15 mouse cellular contexts compared by ENCODE assay signal in genomic region chr14:62454760-62455569, GRCm38 (mm10). TPM values are rescaled to one million over a fixed set of nuclear protein-coding genes. Genes with fewer than 3 reads are reported as not detected.
DNase-seq lines count a peak whose midpoint lies in the region; ATAC-seq and TF ChIP-seq lines count a peak whose summit lies in the region.
"Had no signal": no experiment of that assay in that cellular context is flagged by ENCODE, and none has a peak within 500 bp of the region (broad histone marks: within the 10 kb centered on the region; RNA-seq: fewer than 3 reads in every experiment).

No protein-coding gene starts in this region.

- no peak overlapping the region for H3K4me3 ChIP-seq in forebrain, embryonic 12.5 days (replicated peaks)
- no peak overlapping the region for H3K4me3 ChIP-seq in midbrain, embryonic 14.5 days (replicated peaks; ENCODE audit: low read depth, low read length)
- H3K4me3 ChIP-seq: embryonic facial prominence, embryonic 12.5 days had no signal

- peak; percentile 84 for ATAC-seq in forebrain, embryonic 12.5 days (ENCODE audit: low FRiP score)
- ATAC-seq in midbrain, embryonic 14.5 days (ENCODE audit: low FRiP score, low TSS enrichment) = peak; percentile 58; the same call in 1 of the 2 replicates
- ATAC-seq: activated CD4-positive, CD25-positive, alpha-beta regulatory T cell, adult 4 months had no signal

- no peak overlapping the region for H3K9ac ChIP-seq in forebrain, embryonic 12.5 days
- 0 out of 2 replicates have a peak overlapping the region, but pooled peaks have one; percentile 2 for H3K9ac ChIP-seq in midbrain, embryonic 14.5 days (replicated peaks; ENCODE audit: low read length)
- H3K9ac ChIP-seq: embryonic facial prominence, embryonic 12.5 days had no signal

- H3K9me3 ChIP-seq in forebrain, embryonic 12.5 days = no peaks in the 10 kb centered on the region
- no peaks in the 10 kb centered on the region for H3K9me3 ChIP-seq in midbrain, embryonic 14.5 days (ENCODE audit: control insufficient read depth, low read length)
- H3K9me3 ChIP-seq: embryonic facial prominence, embryonic 12.5 days had no signal

- H3K27ac ChIP-seq in forebrain, embryonic 12.5 days = peak overlapping the region; percentile 85
- H3K27ac ChIP-seq in midbrain, embryonic 14.5 days (replicated peaks; ENCODE audit: low read depth, low read length) = peak overlapping the region; percentile 21; the same call in 1 of the 2 replicates
- H3K27ac ChIP-seq: embryonic facial prominence, embryonic 12.5 days had no signal

- DNase-seq in layer of hippocampus, adult 9-11 months = peak; percentile 28
- no peak for DNase-seq in layer of hippocampus, adult 8-10 months (ENCODE audit: low spot score in 2 of 2)
- peak; percentile 97 for DNase-seq in brain, embryonic 14.5 days (ENCODE audit: low read depth)
- peak; percentile 54 for DNase-seq in midbrain, embryonic 14.5 days
- DNase-seq in heart, adult 9 months (ENCODE audit: low spot score in 2 of 2) = no peak
- no peak for DNase-seq in cerebellum, adult 11 months
- DNase-seq: cerebellum, postnatal 25 days; gastrocnemius, postnatal 10 days; heart, postnatal 36 days; lung, adult 18-20 months; right cerebral cortex, postnatal 25 days had no signal

- H3K36me3 ChIP-seq in forebrain, embryonic 12.5 days (replicated peaks) = no peaks in the 10 kb centered on the region
- H3K36me3 ChIP-seq in midbrain, embryonic 14.5 days (ENCODE audit: control insufficient read depth, insufficient read depth, low read length) = no peaks in the 10 kb centered on the region
- H3K36me3 ChIP-seq: embryonic facial prominence, embryonic 12.5 days had no signal

- H3K4me2 ChIP-seq in forebrain, embryonic 12.5 days = no peak overlapping the region
- no peak overlapping the region; the same call in 1 of the 2 replicates for H3K4me2 ChIP-seq in midbrain, embryonic 14.5 days (ENCODE audit: low read length)
- H3K4me2 ChIP-seq: embryonic facial prominence, embryonic 12.5 days; heart, embryonic 11.5 days had no signal

- no peak for TF ChIP-seq POLR2A in brain, embryonic 14.5 days (IDR thresholded peaks at IDR 0.05; ENCODE audit: borderline replicate concordance, extremely low read depth, insufficient read depth, insufficient read length, poor library complexity, severe bottlenecking)

- H3K27me3 ChIP-seq in forebrain, embryonic 12.5 days = no peaks in the 10 kb centered on the region
- H3K27me3 ChIP-seq in midbrain, embryonic 14.5 days (ENCODE audit: control insufficient read depth, insufficient read depth, low read length) = no peaks in the 10 kb centered on the region
- H3K27me3 ChIP-seq: embryonic facial prominence, embryonic 12.5 days had no signal

- peaks cover 33% of the 10 kb centered on the region for H3K4me1 ChIP-seq in forebrain, embryonic 12.5 days
- H3K4me1 ChIP-seq in midbrain, embryonic 14.5 days (ENCODE audit: control insufficient read depth, insufficient read depth, low read length) = peaks cover 14% of the 10 kb centered on the region
- H3K4me1 ChIP-seq: embryonic facial prominence, embryonic 12.5 days had no signal

- TF ChIP-seq CTCF in brain, embryonic 14.5 days (IDR thresholded peaks at IDR 0.05; ENCODE audit: borderline replicate concordance, extremely low read depth, insufficient read depth, insufficient read length) = no peak

- WGBS in forebrain, embryonic 12.5 days = 38% methylated on average over 9 of the region's 9 CpGs
- 40% methylated on average over 9 of the region's 9 CpGs for WGBS in midbrain, embryonic 14.5 days

RNA-seq across cellular contexts. Expression of gene Gucy1b2, which starts 1.1 kb away (rescaled TPM):
- total RNA-seq in layer of hippocampus, adult 8-10 months (2022) = under 1 TPM; 0.16 to 0.43 (median 0.23) TPM
- 1.1 and 2.0 TPM in 2 replicates for polyA plus RNA-seq in brain, embryonic 14.5 days (2012; rRNA removed)
- polyA plus RNA-seq in forebrain, embryonic 12.5 days (2016; fragmentation: Nextera tagmentation; extraction: Ambion mirVana) = 2.2 and 2.8 TPM in 2 replicates
- 1.00 and 1.0 TPM in 2 replicates for polyA plus RNA-seq in midbrain, embryonic 14.5 days (2014; fragmentation: Nextera tagmentation; extraction: Ambion mirVana)
- total RNA-seq: gastrocnemius, postnatal 10 days had no signal
- polyA plus RNA-seq: activated CD4-positive, CD25-positive, alpha-beta regulatory T cell, adult 4 months; heart, embryonic 11.5 days had no signal

Comparison
In these comparisons a context has a peak if more than half of its experiments do, and no peak if none do; other contexts are left out.
1. DNase-seq: peak in layer of hippocampus, adult 9-11 months (single experiment), brain, embryonic 14.5 days (single experiment) and midbrain, embryonic 14.5 days (single experiment); none in layer of hippocampus, adult 8-10 months (0 of 2), heart, adult 9 months (0 of 2) and cerebellum, adult 11 months (single experiment).